Mouse (Mus musculus): Measurements from ENCODE around the gene Nek11.

The Nek11 gene

GRCm38 (mm10) chr9:105395218-105395627 lies at the start of gene Nek11, which contains the start of gene Aste1:
Gene Nek11, minus strand, starts transcription at chr9:105395524.
Gene Aste1, plus strand, starts transcription at chr9:105395392.
- DNase-seq (ENCODE audit: low read depth, low spot score) = peak; percentile 95

DNA sequence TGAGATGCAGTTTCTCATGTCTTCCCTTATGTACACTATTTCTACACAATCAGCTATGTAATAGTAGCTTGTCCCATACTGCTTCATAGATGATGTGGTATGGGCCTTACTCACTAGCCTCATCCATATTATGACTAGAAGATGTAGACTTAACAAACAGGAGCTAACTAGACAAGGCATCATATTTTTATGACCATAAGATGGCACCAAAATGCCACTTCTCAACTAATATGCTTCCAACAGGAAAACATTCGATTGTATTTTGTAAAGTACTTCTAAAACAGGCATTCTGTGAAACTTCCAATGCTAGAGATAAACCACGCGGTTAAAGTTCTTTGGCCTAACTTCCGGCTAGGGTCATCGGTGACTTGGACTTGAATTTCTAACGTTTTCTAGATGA lies 13.2 kb upstream of the Nek11 start:
- DNase-seq (ENCODE audit: low read depth, low spot score) = peak; percentile 25

DNA sequence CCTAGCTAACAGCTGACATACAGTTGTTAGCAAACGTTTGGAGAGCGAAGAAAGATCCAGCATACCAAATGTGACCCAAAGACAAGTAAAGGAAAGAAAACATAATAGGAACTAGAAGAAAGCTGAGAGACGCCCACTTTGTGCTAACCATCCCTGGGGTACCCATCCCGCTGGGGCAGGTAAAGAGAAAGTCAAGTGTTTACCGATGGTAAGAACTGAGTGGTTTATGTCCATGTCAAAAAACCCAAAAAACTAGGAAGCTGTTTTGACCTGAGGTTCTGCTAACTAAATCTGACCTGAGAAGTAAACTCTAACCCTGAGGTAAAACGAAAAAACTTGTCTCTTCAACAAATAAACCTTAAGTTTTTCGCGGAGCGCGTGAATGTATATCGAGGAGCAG lies 604 bp downstream of the Nek11 start:
- no peak for DNase-seq (ENCODE audit: low read depth, low spot score)

GRCm38 (mm10) chr9:105390616-105391015 lies 4.7 kb downstream of the Nek11 start:
- no peak for DNase-seq (ENCODE audit: low read depth, low spot score)

DNA sequence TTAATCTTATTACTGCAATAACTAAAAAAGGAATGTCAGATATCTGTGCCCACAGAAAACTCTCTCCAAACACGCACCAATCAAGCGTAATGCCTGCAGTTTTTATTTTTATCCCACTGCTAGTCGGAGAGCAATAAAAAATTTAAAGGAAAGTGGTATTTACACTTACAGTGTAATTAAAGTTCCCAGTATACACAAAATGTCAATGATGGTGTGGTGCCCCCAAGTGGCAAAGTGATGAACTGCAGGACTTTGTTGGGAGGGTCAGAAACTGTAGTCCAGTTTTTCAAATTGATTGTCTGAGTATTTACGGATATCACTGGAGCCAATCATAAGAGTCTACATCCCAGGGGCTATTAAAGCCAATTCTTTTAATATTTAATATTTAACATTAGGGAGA lies 6.0 kb downstream of the Nek11 start:
- peak; percentile 78 for DNase-seq (ENCODE audit: low read depth, low spot score)

- no peak for DNase-seq (ENCODE audit: low read depth, low spot score)
Observed at GRCm38 (mm10) chr9:105387403-105387802, 7.9 kb downstream of the Nek11 start.

GRCm38 (mm10) chr9:105379533-105380145 lies 15.7 kb downstream of the Nek11 start:
- no peak for DNase-seq (ENCODE audit: low read depth, low spot score)

DNA sequence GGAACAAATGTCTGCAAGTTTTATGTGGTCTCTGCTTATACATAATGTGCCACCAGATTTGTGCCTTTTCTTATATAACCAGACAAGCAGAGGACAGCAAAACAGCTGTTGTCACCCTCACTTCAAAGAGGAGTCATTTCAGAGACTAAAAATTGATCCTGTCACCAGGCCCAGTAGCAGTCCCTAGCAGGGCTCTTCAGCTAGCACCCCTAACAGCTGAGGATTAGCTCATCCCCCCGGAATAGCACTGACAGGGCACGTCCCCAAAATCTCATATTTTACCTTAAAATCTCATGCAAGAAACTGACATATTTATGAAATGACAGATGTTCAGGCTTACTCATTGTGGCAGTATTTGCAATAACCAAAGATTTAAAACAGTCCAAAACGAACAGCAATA lies 17.7 kb downstream of the Nek11 start:
- no peak for DNase-seq (ENCODE audit: low read depth, low spot score)

GRCm38 (mm10) chr9:105376954-105377530 lies 18.3 kb downstream of the Nek11 start:
- no peak for DNase-seq (ENCODE audit: low read depth, low spot score)

GRCm38 (mm10) chr9:105376411-105376810 lies 18.9 kb downstream of the Nek11 start:
- peak; percentile 43 for DNase-seq (ENCODE audit: low read depth, low spot score)

DNA sequence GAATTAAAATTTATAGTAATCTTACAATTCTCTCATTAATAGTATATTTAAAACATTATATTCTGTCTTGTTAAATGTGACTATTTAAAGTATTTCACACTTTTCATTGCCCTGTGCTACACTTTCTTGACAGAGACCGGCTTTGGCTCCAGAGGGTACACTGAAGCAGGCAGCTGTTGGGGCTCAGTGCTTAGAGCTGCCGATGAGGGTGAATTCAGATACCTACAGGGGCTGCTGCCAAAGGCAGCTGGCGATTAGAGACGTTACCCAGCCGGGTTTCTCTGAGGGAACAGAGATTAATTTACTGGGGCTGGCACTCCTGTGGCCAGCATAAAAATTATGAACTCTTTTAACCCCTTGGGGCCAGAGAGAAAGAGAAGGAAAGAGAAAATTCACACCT lies 21.0 kb downstream of the Nek11 start:
- DNase-seq (ENCODE audit: low read depth, low spot score) = no peak

- no peak for DNase-seq (ENCODE audit: low read depth, low spot score)
Observed at GRCm38 (mm10) chr9:105368605-105369004, 26.7 kb downstream of the Nek11 start.

DNA sequence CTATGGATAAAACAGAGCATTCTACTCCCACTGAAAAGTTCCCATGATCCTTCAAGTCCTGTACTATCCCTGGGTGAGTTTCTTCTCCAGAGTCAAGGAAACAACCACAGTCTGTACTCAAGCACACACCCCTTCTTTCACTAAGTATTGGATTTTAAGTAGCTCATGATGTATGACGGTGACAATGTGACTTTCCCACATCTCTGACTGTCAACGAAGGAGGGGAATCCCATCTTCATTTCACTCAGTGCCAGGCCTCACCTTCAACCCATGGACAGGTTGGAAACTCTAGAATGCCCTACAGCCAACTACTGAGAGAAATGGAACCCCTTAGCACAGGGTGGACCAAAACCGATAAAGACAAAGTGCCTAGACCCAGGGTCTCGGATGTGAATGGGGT lies 29.1 kb downstream of the Nek11 start:
- DNase-seq (ENCODE audit: low read depth, low spot score) = no peak

- DNase-seq (ENCODE audit: low read depth, low spot score) = no peak
Observed at GRCm38 (mm10) chr9:105363520-105364231, 31.6 kb downstream of the Nek11 start.

DNA sequence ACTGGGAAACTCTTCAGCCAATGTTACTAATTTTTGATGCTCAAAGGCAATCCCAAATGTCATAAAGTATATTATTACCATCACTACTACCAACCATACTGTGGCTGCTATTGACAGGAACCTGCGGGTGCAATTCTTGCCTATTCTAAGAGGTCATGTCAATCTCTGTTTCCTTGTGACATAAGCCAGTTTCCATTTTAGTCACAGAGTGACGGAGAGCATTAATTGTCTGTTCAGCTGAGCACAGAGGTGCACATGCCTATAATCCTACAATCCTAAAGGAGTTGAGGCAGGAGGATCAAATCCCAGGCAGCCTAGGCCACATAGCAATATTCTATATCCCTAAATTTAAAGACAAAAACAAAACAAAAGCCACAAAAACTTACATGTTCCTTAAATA lies 33.1 kb downstream of the Nek11 start:
- DNase-seq (ENCODE audit: low read depth, low spot score) = no peak

DNA sequence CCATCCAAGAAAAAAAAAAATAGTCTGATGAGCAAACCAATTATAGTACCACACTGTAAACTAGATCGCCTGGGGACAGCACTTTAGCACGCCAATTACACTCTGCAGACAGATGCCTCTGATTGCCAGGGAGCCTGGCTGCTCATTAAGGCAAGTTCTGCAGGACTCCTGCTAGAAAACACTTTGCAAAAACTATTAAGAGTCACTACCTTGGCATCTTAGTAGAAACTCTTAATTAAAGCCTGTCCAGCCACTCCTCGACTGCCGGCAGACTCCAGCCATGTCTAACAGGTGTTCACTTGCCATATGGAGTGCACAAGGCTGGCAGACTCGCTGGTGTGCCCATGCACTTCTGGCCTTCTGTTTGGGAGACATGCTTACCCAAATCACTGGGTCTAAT lies 46.3 kb downstream of the Nek11 start:
- DNase-seq (ENCODE audit: low read depth, low spot score) = no peak

DNA sequence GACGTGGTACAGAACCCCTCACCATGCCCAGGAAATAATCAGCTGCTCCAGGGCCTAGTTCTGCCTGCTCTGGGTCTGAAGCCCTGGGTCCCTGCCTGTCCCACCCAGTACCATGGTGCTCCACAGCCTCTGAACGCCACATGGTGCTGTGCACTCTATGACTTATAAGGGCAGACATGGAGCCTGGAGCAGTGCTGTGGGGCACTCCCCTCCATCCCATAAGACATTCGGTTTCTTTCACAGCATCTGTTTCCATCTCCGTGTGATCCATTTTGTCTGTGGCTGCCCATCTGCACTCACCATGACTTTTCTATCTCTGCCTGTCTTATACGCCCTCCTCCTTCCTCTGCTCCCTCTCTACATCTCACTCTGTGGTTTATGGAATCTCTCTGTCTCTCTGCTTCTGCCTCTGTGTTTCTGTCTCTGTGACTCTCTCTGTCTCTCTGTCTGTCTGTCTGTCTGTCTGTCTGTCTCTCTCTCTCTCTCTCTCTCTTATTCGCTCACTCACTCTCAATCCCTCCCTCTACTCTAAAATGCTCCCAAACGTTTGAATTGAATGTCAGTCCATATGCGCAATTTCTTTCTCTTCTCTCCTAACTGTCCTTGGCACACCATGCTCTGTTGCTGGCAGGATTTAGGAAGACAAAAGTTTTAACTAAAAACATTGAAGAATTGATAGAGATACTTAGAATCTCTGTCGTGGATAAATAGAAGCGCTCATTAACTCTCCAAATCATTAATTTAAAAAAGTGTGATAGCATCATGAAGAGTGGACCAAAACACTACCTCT lies 46.9 kb downstream of the Nek11 start:
- DNase-seq (ENCODE audit: low read depth, low spot score) = no peak

GRCm38 (mm10) chr9:105342994-105343656 lies 52.2 kb downstream of the Nek11 start:
- DNase-seq (ENCODE audit: low read depth, low spot score) = no peak

DNA sequence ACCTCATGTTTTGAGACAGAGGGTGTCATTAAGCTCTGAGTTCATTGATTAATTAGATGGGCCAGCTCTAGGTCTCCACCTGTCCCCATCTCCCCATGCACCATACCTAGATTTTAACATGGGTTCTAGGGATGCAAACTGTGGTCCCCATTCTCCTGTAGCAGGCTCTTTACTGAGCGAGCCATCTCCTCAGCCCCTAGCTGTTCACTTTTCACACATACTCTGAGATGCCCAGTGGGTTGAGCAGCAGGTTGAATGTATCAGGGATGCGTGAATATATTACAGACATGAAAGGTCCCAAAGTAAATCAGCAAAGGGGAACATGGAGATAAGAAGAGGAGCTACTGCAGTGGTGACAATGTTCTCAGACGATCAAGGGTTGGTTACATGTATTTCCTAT lies 52.8 kb downstream of the Nek11 start:
- DNase-seq (ENCODE audit: low read depth, low spot score) = no peak

GRCm38 (mm10) chr9:105332436-105333016 lies 62.8 kb downstream of the Nek11 start:
- DNase-seq (ENCODE audit: low read depth, low spot score) = no peak

DNA sequence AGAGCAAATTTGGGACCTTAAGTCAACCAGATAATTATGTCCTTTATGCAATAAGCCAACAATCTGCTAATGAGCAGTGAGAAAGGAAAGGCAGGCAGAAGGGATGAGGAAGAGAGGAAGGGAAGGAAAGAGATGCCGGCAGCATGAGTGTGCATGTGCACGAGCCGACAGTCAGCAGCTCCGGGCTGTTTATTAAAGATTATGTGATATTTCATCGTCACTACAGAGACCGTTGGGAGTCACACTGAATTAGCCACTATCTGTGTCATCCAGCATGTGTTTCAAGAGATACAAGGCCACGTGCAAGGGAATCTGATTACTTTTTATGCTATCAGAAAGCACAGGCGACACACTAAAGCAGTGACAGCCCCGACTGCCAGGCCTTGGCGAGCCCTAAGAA lies 73.5 kb downstream of the Nek11 start:
- no peak for DNase-seq (ENCODE audit: low read depth, low spot score)
